Mouse (Mus musculus) lung, postnatal 0 days (tissue): ENCODE results near the gene Tsc22d4. TPM values are rescaled to one million over a fixed set of nuclear protein-coding genes. Genes with fewer than 3 reads are reported as not detected.

Experiments
- ATAC-seq: fragments of 200-750 bp; cut with Nextera tagmentation; 2 replicates; pipeline ENCODE4 v1.8.0; 2017; ENCODE audit warnings: moderate library complexity
- DNase-seq: peaks from one replicate; pipeline ENCODE4 v3.0.0-alpha.2; 2016; ENCODE audit warnings: low spot score
- H3K27ac ChIP-seq: fragments of 300-500 bp; sonication (generic); 2 replicates; pipeline ENCODE4 v1.5.1; 2014; ENCODE audit warnings: antibody characterized with exemption, mild to moderate bottlenecking, low read length, mixed read lengths
- H3K27me3 ChIP-seq: fragments of 300-500 bp; sonication (generic); replicated peaks from 2 replicates; pipeline ENCODE4 v1.6.1; 2014; ENCODE audit warnings: low read length, mixed read lengths; ENCODE audit not compliant: insufficient read depth
- H3K36me3 ChIP-seq: fragments of 300-500 bp; sonication (generic); 2 replicates; pipeline ENCODE4 v1.6.1; 2014; ENCODE audit warnings: low read length, mixed read lengths; ENCODE audit not compliant: insufficient read depth
- H3K4me1 ChIP-seq: fragments of 300-500 bp; sonication (generic); 2 replicates; pipeline ENCODE4 v1.6.1; 2014; ENCODE audit warnings: antibody characterized with exemption, low read depth, low read length, mixed read lengths; ENCODE audit not compliant: insufficient read depth
- H3K4me2 ChIP-seq: fragments of 300-500 bp; sonication (generic); replicated peaks from 2 replicates; pipeline ENCODE4 v1.6.1; 2014; ENCODE audit warnings: low read depth, mild to moderate bottlenecking, low read length, moderate library complexity, mixed read lengths
- H3K4me3 ChIP-seq: fragments of 300-500 bp; sonication (generic); 2 replicates; pipeline ENCODE4 v1.5.1; 2014; ENCODE audit warnings: low read depth, low read length
- H3K9ac ChIP-seq: fragments of 300-500 bp; sonication (generic); replicated peaks from 2 replicates; pipeline ENCODE4 v1.6.1; 2014; ENCODE audit warnings: low read depth, mild to moderate bottlenecking
- H3K9me3 ChIP-seq: fragments of 300-500 bp; sonication (generic); 2 replicates; pipeline ENCODE4 v1.6.1; 2016; ENCODE audit warnings: low read length, mixed read lengths
- CTCF ChIP-seq: IDR thresholded peaks from 2 replicates; pipeline ENCODE4 v1.5.1; 2016; ENCODE audit warnings: antibody characterized with exemption, mild to moderate bottlenecking
- EP300 ChIP-seq: IDR thresholded peaks from 2 replicates; pipeline ENCODE4 v1.6.1; 2016; ENCODE audit warnings: antibody characterized with exemption, mild to moderate bottlenecking, control low read depth
- WGBS: fragments of 180-500 bp; shearing (Covaris S2); extraction: QIAGEN DNeasy Blood & Tissue Kit; methylation state at CpG from one replicate; pipeline ENCODE4 v1.1.7; 2014; 5-methylcytosine and 5-hydroxymethylcytosine counted together
- polyA plus RNA-seq: library from polyadenylated mRNA; unstranded; fragments of >200 nt; fragmentation: Nextera tagmentation; extraction: Ambion mirVana; gene quantifications from 2 replicates; pipeline ENCODE4 v1.2.1, GENCODE M21; 2015

Gene Tsc22d4
- polyA plus RNA-seq, 1 experiment from 2014 or later = 119 TPM

GRCm38 (mm10) chr5:137791553-137791952, 46.0 kb downstream of the Tsc22d4 start:
- no peak overlapping the region for H3K4me3 ChIP-seq
- H3K9me3 ChIP-seq = no peaks in the 10 kb centered on the region
- no peak overlapping the region for H3K4me2 ChIP-seq
- no peaks in the 10 kb centered on the region for H3K27me3 ChIP-seq
- no peak for DNase-seq
- no peak overlapping the region for H3K27ac ChIP-seq
- no peaks in the 10 kb centered on the region for H3K36me3 ChIP-seq
- TF ChIP-seq EP300 (no peak), CTCF (peak; percentile 55)
- peaks cover 4% of the 10 kb centered on the region; the same call in 1 of the 2 replicates for H3K4me1 ChIP-seq
- H3K9ac ChIP-seq = no peak overlapping the region
- ATAC-seq = no peak

GRCm38 (mm10) chr5:137796606-137797005, 51.1 kb downstream of the Tsc22d4 start:
- Histone ChIP-seq H3K27ac (no peak overlapping the region), H3K27me3 (no peaks in the 10 kb centered on the region), H3K9ac (no peak overlapping the region), H3K4me2 (no peak overlapping the region), H3K4me3 (no peak overlapping the region), H3K4me1 (no peaks in the 10 kb centered on the region), H3K36me3 (no peaks in the 10 kb centered on the region), H3K9me3 (no peaks in the 10 kb centered on the region)
- 71% methylated on average over 3 of the region's 3 CpGs for WGBS
- no peak for DNase-seq
- TF ChIP-seq CTCF = no peak
- no peak for ATAC-seq

GRCm38 (mm10) chr5:137800917-137801316, 55.4 kb downstream of the Tsc22d4 start:
- WGBS = 79% methylated on average over 3 of the region's 3 CpGs
- H3K27ac ChIP-seq = no peak overlapping the region
- no peak overlapping the region for H3K4me2 ChIP-seq
- DNase-seq = no peak
- H3K36me3 ChIP-seq = no peaks in the 10 kb centered on the region
- H3K9me3 ChIP-seq = no peaks in the 10 kb centered on the region
- no peak overlapping the region for H3K9ac ChIP-seq
- H3K4me3 ChIP-seq = no peak overlapping the region
- no peaks in the 10 kb centered on the region for H3K27me3 ChIP-seq
- TF ChIP-seq CTCF = no peak
- no peak for TF ChIP-seq EP300
- ATAC-seq = no peak
- no peaks in the 10 kb centered on the region for H3K4me1 ChIP-seq

- Histone ChIP-seq H3K36me3 (no peaks in the 10 kb centered on the region), H3K27ac (no peak overlapping the region), H3K4me2 (no peak overlapping the region), H3K9ac (no peak overlapping the region), H3K4me1 (no peaks in the 10 kb centered on the region), H3K4me3 (no peak overlapping the region), H3K27me3 (no peaks in the 10 kb centered on the region), H3K9me3 (no peaks in the 10 kb centered on the region)
- WGBS = 56% methylated on average over 1 of the region's 1 CpGs
- no peak for ATAC-seq
- TF ChIP-seq EP300 = no peak
- DNase-seq = no peak
Observed at GRCm38 (mm10) chr5:137806158-137806557, 60.6 kb downstream of the Tsc22d4 start.

- H3K27me3 ChIP-seq = no peaks in the 10 kb centered on the region
Observed at GRCm38 (mm10) chr5:137808316-137808715, 62.8 kb downstream of the Tsc22d4 start.

GRCm38 (mm10) chr5:137817466-137818222, 72.1 kb downstream of the Tsc22d4 start:
- ATAC-seq (peak; percentile 43), DNase-seq (peak; percentile 48)
- Histone ChIP-seq H3K27ac (no peak overlapping the region), H3K9me3 (no peaks in the 10 kb centered on the region), H3K4me2 (no peak overlapping the region), H3K9ac (no peak overlapping the region), H3K4me1 (no peaks in the 10 kb centered on the region; the same call in 1 of the 2 replicates), H3K27me3 (no peaks in the 10 kb centered on the region), H3K36me3 (no peaks in the 10 kb centered on the region), H3K4me3 (no peak overlapping the region)
- TF ChIP-seq EP300 (no peak), CTCF (no peak)
- 34% methylated on average over 4 of the region's 4 CpGs for WGBS

More at GRCm38 (mm10) chr5:137808316-137808715, 62.8 kb downstream of the Tsc22d4 start:
- TF ChIP-seq EP300 (no peak), CTCF (no peak)
- no peaks in the 10 kb centered on the region for H3K4me1 ChIP-seq
- no peak overlapping the region for H3K4me2 ChIP-seq
- H3K36me3 ChIP-seq = no peaks in the 10 kb centered on the region
- no peak overlapping the region for H3K4me3 ChIP-seq
- DNase-seq = no peak
- 89% methylated on average over 5 of the region's 5 CpGs for WGBS
- H3K9me3 ChIP-seq = no peaks in the 10 kb centered on the region
- no peak overlapping the region for H3K9ac ChIP-seq
- ATAC-seq = no peak
- no peak overlapping the region for H3K27ac ChIP-seq

Other genes with a start within 250 kb of the Tsc22d4 start
- 37.8 and 38.7 TPM in 2 replicates for gene Pop7, start 243.2 kb upstream of the Tsc22d4 start, polyA plus RNA-seq
- 10.6 and 12.4 TPM in 2 replicates for gene Gigyf1, start 227.2 kb upstream of the Tsc22d4 start, polyA plus RNA-seq
- gene Epo, start 212.5 kb upstream of the Tsc22d4 start, polyA plus RNA-seq = not detected in 2 replicates
- gene Gnb2, start 212.2 kb upstream of the Tsc22d4 start, polyA plus RNA-seq = 507 and 513 TPM in 2 replicates
- 0.15 TPM in 1 of 2 replicates, not detected in the other for gene Actl6b, start 192.2 kb upstream of the Tsc22d4 start, polyA plus RNA-seq
- 0.33 and 0.87 TPM in 2 replicates for gene Tfr2, start 175.9 kb upstream of the Tsc22d4 start, polyA plus RNA-seq
- gene Mospd3, start 144.7 kb upstream of the Tsc22d4 start, polyA plus RNA-seq = 32.1 and 33.7 TPM in 2 replicates
- 86.6 and 101 TPM in 2 replicates for gene Pcolce, start 131.9 kb upstream of the Tsc22d4 start, polyA plus RNA-seq
- gene Fbxo24, start 116.7 kb upstream of the Tsc22d4 start, polyA plus RNA-seq = 0.19 and 0.51 TPM in 2 replicates
- gene Lrch4, start 116.6 kb upstream of the Tsc22d4 start, polyA plus RNA-seq = 47.4 and 50.7 TPM in 2 replicates
- 11.6 and 12.3 TPM in 2 replicates for gene Gm20605, start 116.6 kb upstream of the Tsc22d4 start, polyA plus RNA-seq
- 12.3 and 13.2 TPM in 2 replicates for gene Sap25, start 104.4 kb upstream of the Tsc22d4 start, polyA plus RNA-seq
- 0.80 and 0.96 TPM in 2 replicates for gene Irs3, start 100.0 kb upstream of the Tsc22d4 start, polyA plus RNA-seq
- gene Agfg2, start 61.0 kb upstream of the Tsc22d4 start, polyA plus RNA-seq = 14.2 and 14.9 TPM in 2 replicates
- gene Nyap1, start 4.1 kb upstream of the Tsc22d4 start, polyA plus RNA-seq = 0.51 and 0.65 TPM in 2 replicates
- gene Ppp1r35, start 33.1 kb downstream of the Tsc22d4 start, polyA plus RNA-seq = 28.8 and 29.8 TPM in 2 replicates
- 12.2 and 13.7 TPM in 2 replicates for gene Mepce, start 41.9 kb downstream of the Tsc22d4 start, polyA plus RNA-seq
- 2.4 and 4.3 TPM in 2 replicates for gene Zcwpw1, start 42.1 kb downstream of the Tsc22d4 start, polyA plus RNA-seq
- 12.5 and 12.6 TPM in 2 replicates for gene Pilra, start 90.6 kb downstream of the Tsc22d4 start, polyA plus RNA-seq
- gene Pilrb1, start 112.4 kb downstream of the Tsc22d4 start, polyA plus RNA-seq = 3.6 and 4.7 TPM in 2 replicates
- gene Pilrb2, start 126.1 kb downstream of the Tsc22d4 start, polyA plus RNA-seq = 6.1 and 6.2 TPM in 2 replicates
- gene Cyp3a13, start 175.9 kb downstream of the Tsc22d4 start, polyA plus RNA-seq = 2.1 and 2.6 TPM in 2 replicates
- gene Gjc3, start 217.4 kb downstream of the Tsc22d4 start, polyA plus RNA-seq = not detected in 2 replicates
- gene Azgp1, start 235.8 kb downstream of the Tsc22d4 start, polyA plus RNA-seq = 0.20 and 0.82 TPM in 2 replicates